Mouse (Mus musculus): ENCODE measurements around the gene Slc16a13.
A peak's percentile ranks its signal among the peaks of the same experiment; 100 is the strongest.

The Slc16a13 gene

DNA sequence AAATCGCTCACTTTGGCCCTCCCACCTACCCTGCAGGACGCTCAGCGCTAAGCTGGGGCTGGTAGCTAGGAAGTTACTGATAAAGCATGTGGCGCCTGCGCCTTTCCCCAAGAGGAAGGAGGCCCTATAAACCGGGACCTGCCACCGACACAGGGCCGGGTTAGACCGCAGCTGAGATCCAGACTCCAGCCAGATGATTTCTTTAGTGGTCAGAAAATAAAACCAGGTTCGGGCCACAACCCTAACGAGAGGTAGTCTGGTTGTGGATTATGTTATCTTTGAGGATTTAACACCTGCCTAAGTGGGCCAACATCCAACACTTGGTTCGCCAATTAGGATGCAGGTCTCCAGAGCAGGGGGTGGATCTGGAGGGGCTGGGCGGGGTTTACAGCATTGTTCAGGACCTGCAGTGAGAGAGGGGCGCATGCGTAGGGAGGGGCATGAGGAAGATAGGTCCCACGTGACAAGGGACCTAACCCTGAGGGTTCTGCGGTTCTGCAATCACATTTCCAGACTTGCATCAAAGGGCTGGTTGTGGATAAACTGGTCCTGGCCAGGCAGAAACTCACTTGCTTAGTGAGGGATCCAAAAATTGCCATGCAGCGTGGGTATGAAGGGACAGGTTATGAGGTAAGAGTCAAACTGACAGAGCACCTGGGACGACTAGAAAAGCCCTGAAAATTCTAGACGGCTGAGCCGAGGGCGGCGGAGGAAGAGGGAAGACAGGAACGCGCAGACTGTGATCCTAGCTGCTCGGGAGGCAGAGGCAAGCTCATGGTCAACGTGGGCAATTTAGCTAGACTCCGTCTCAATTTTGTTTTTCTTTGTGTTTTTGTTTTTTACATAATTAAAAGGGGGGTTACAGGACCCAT lies at the start of gene Slc16a13:
TSS of gene Slc16a13 (minus strand) at position 334 of the 872 bp plus-strand sequence.
- DNase-seq (ENCODE audit: low spot score in 2 of 2) = peak; percentile 73 to 91

GRCm38 (mm10) chr11:70266405-70266804 lies 45.5 kb upstream of the Slc16a13 start:
- DNase-seq (ENCODE audit: low spot score in 2 of 2) = no peak

DNA sequence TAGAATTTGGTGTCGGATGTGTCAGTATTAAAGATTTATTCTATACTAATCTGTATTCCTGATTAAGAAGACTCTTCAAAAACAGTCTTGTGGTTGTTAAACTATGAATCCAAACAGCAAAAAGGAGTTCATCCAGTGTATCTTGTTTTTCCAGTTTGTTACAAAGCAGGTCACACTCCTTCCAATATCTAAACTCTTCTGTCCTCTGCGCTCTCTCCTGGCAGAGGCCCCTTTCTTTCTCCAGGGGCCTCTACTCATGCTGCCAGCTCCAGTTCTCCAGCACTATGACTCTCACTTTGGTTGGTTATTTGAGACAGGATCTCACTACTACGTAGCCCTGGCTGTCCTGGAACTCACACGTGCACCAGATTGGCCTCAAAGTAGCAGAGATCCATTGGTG lies 45.0 kb upstream of the Slc16a13 start:
- no peak for DNase-seq (ENCODE audit: low spot score in 2 of 2)

DNA sequence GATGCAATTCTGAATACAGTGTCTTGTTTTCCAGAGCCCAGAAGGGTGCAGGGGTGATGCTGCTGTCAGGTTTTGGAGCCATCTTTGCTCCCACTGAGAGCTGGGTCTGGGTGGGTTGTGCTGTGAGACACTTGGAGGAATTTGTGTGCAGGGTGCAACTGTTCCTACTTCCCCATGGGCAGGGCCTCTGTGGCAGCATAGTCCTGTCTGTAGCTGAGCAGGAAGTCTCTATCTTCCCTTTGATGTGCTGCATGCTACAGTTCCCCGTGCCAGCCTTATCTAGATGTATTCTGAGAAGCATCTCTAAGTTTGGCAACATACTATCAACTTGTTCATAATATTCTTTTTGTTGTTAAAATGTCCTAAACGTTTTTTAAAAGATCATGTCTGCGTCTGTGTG lies 44.4 kb upstream of the Slc16a13 start:
- no peak for DNase-seq (ENCODE audit: low spot score in 2 of 2)

- no peak for DNase-seq (ENCODE audit: low spot score in 2 of 2)
Measured at GRCm38 (mm10) chr11:70259035-70259434, 38.2 kb upstream of the Slc16a13 start.

DNA sequence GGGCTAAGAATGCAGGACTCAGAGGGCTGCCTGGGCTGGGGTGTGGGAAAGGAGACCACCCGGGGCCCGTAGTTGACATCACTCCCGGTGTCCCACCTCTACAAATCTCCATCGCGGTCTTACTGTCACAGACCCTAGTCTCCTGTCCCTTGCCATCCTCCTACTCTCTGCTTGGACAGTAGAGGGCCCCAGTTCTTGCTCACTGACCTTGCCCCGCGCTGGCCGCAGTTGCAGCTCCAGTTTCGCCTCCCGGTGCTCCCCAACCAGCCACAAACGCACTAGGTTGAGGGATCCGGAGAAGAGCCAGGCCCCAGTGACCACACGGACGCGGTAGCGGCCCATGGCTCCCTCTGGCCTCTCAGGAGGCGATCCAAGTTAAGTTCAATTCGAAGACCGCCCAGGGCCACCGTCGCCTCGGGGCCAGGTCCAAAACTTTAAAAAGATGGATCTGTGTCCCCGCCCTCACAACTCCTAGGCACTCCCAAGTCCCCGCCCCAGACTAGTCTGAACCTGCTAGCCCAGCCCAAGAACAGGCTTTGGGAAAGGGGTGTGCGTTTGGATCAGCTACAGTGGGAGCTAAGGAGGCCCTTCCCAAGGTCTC lies 34.2 kb upstream of the Slc16a13 start, which contains the start of gene Alox12:
TSS of gene Alox12 (minus strand) at position 423 of the 601 bp plus-strand sequence.
- no peak for DNase-seq (ENCODE audit: low spot score in 2 of 2)

DNA sequence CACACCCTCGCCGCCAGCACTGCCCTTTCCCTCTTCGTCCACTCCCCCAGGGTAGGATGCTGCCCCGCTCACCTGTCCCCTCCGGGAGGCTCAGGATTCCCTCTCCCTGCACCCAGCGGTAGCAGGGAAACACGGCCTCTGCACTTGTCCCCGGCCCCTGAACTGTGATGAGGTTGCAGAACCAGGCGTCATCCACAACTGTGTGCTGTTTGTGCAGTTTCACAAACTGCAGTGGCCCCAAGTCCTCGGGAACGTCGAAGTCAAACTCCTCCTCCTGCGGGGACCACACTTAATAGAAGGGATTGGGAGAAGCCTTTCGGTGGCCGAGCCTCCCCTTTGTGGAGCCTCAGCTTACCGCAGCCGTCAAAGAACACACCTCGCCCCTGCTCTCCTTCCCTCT lies 33.5 kb upstream of the Slc16a13 start:
- no peak for DNase-seq (ENCODE audit: low spot score in 2 of 2)

DNA sequence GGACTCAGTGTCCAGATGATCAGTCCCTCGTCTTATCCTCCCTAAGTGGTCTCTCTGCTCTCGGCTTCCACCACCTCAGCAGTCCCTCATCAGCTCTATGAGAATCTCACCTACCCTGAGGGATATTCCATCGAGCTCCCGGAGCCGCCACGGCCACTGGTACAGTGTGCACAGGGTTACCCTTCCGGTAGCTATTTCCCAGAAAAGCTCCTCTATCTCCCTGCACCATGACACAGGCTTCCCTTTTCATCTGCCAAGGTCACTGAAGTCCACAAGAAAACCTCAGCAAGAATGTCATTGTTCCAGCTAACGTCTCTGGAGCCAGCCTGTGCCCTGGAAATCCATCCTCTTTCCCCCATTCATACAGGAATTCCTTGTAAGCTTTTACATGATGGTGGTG lies 31.0 kb upstream of the Slc16a13 start:
- no peak for DNase-seq (ENCODE audit: low spot score in 2 of 2)

GRCm38 (mm10) chr11:70250150-70250549 lies 29.3 kb upstream of the Slc16a13 start:
- DNase-seq (ENCODE audit: low spot score in 2 of 2) = no peak

GRCm38 (mm10) chr11:70247136-70247845 lies 26.4 kb upstream of the Slc16a13 start:
- peak in 1 of 2 experiments; percentile 72 for DNase-seq (ENCODE audit: low spot score in 2 of 2)

- DNase-seq (ENCODE audit: low spot score in 2 of 2) = no peak
Measured at GRCm38 (mm10) chr11:70242591-70242990, 21.7 kb upstream of the Slc16a13 start.

GRCm38 (mm10) chr11:70239541-70240279 lies 18.8 kb upstream of the Slc16a13 start, which contains the start of the genes Gm21988 and Rnasek:
Gene Gm21988, minus strand, starts transcription at chr11:70239830.
Gene Rnasek, minus strand, starts transcription at chr11:70239842.
- peak in 1 of 2 experiments; percentile 73 for DNase-seq (ENCODE audit: low spot score in 2 of 2)

GRCm38 (mm10) chr11:70238591-70239440 lies 18.0 kb upstream of the Slc16a13 start:
- DNase-seq (ENCODE audit: low spot score in 2 of 2) = no peak

DNA sequence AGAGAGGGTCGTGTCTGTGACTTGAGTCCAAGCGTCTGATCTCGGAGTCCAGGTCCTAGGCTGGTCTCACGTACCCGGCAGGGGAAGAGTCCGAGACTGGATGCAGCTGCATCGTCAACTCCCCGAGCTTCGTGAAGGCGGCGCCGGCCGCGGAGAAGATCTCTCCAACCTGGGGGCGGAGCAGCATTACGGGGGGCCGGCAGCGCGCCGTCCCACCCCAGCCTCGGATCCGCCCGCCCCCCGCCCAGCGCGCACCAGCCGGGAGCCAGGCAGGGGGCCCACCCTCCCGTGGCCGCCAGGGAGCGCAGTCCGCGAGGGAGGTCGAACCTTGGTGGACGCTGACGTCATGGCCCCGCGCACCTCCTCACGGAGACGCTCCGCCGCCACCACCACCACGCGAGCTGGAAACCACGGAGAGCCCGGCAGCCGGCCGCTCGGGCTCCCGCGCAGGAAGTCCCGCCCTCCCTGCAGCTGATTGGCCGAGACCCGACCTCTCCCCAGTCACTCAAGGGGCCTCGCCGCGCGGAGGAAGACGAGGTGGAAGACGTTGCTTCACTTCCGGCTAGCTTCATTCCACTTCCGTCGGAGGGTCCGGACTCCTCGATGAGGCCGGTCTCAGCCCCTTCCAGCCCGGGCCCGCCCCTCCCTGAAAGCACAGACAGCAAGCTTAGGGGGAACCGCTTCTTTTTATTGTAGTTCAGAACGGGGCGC lies 16.7 kb upstream of the Slc16a13 start, which contains the start of gene 0610010K14Rik:
TSS of gene 0610010K14Rik (minus strand) at position 458 of the 711 bp plus-strand sequence.
- peak; percentile 97 to 99 for DNase-seq (ENCODE audit: low spot score in 2 of 2)

DNA sequence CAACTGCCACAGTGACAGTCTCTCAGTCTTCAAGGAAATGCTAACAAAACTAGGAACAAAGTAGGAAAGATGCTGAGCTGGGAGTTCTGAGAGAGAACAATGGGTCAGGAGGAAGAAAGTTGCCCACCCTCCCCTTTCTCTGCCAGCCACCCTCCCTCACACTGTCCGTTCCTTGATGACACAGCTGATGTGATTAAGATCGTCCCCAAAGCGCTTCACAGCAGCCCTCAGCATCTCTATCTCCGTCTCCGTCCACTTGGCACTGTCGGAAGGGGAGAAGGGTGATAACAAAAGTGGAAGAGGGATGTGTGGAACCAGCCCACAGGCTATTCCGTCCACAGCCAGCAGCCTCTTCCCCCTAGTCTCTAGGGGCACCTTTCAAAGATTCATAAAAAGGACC lies 15.9 kb upstream of the Slc16a13 start:
- DNase-seq (ENCODE audit: low spot score in 2 of 2) = no peak

- no peak for DNase-seq (ENCODE audit: low spot score in 2 of 2)
Measured at GRCm38 (mm10) chr11:70235254-70235900, 14.5 kb upstream of the Slc16a13 start.

DNA sequence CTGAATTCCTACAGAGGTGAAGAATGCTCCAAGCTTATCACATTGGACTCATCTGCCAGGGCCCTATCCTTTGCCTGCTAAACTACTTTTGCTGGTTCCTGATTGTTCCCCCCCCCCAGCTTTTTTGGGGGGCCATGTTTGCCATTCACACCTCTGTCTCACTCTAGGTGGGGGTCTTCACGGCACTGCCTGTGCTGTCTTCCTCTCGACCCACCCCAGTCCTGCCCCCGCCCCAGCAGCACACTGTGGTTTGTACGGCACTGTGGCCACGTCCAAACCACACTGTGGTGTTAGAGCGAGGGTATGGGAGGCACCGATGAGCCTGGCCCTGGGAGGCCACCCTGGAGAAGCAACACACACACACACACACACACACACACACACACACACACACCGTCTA lies 13.6 kb upstream of the Slc16a13 start:
- no peak for DNase-seq (ENCODE audit: low spot score in 2 of 2)

GRCm38 (mm10) chr11:70234037-70234436 lies 13.2 kb upstream of the Slc16a13 start:
- peak in 1 of 2 experiments; percentile 14 for DNase-seq (ENCODE audit: low spot score in 2 of 2)

DNA sequence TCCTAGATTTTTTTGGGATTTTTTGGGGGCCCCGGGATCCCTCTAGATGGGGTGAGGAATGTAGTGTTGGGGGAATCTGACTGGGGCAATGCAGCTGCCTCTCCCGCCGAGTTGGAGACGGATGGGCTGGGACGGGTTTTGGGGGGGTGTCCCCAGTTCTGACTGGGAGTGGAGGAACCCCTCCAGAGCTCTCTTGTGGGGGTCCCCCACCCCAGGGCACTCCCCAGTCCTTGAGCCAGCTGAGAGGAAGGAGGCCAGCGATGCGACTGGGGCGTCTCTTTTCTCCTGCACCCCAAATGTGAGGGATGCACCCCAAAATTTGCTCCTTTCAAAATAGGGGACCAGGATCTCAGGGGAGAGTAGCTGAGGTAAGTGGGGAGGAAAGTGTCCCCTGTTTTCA lies 12.2 kb upstream of the Slc16a13 start:
- peak; percentile 21 to 36 for DNase-seq (ENCODE audit: low spot score in 2 of 2)
